Mouse (Mus musculus) E14TG2a.4 (cell line): ENCODE data around the gene Tmem274.

Experiments
- H3K27me3 ChIP-seq: 2 replicates; pipeline ENCODE4 v1.6.1; 2014; ENCODE audit warnings: low read length, control low read depth; ENCODE audit not compliant: insufficient read depth
- H3K36me3 ChIP-seq: 2 replicates; pipeline ENCODE4 v1.6.1; 2014; ENCODE audit warnings: low read length, control low read depth; ENCODE audit not compliant: insufficient read depth
- H3K4me1 ChIP-seq: replicated peaks from 2 replicates; pipeline ENCODE4 v1.6.1; 2014; ENCODE audit warnings: low read depth, low read length, control low read depth
- H3K4me3 ChIP-seq: replicated peaks from 2 replicates; pipeline ENCODE4 v1.5.1; 2014; ENCODE audit warnings: mild to moderate bottlenecking, low read length
- H3K9me3 ChIP-seq: 2 replicates; pipeline ENCODE4 v1.6.1; 2014; ENCODE audit warnings: low read length, control low read depth
- CTCF ChIP-seq: conservative IDR thresholded peaks from 2 replicates; pipeline ENCODE4 v1.5.1; 2014; ENCODE audit warnings: low read length
- NANOG ChIP-seq: IDR thresholded peaks from 2 replicates; pipeline ENCODE4 v1.6.1; 2014; ENCODE audit warnings: borderline replicate concordance, low read length, mixed read lengths
- POU5F1 ChIP-seq: IDR thresholded peaks from 2 replicates; pipeline ENCODE4 v1.6.1; 2014; ENCODE audit warnings: low read length, borderline replicate concordance

Tmem274 gene

GRCm38 (mm10) chr4:149525811-149526210 lies 48.6 kb downstream of the Tmem274 start:
- Histone ChIP-seq H3K4me1 (peaks cover 30% of the 10 kb centered on the region), H3K4me3 (no peak overlapping the region), H3K36me3 (no peaks in the 10 kb centered on the region), H3K9me3 (no peaks in the 10 kb centered on the region), H3K27me3 (no peaks in the 10 kb centered on the region)
- TF ChIP-seq CTCF (no peak), NANOG (no peak), POU5F1 (no peak)

- Histone ChIP-seq H3K36me3 (no peaks in the 10 kb centered on the region), H3K4me3 (no peak overlapping the region), H3K4me1 (peaks cover 30% of the 10 kb centered on the region), H3K27me3 (no peaks in the 10 kb centered on the region), H3K9me3 (no peaks in the 10 kb centered on the region)
- TF ChIP-seq POU5F1 (no peak), NANOG (no peak), CTCF (no peak)
Observed at GRCm38 (mm10) chr4:149526330-149526729, 49.2 kb downstream of the Tmem274 start.

DNA sequence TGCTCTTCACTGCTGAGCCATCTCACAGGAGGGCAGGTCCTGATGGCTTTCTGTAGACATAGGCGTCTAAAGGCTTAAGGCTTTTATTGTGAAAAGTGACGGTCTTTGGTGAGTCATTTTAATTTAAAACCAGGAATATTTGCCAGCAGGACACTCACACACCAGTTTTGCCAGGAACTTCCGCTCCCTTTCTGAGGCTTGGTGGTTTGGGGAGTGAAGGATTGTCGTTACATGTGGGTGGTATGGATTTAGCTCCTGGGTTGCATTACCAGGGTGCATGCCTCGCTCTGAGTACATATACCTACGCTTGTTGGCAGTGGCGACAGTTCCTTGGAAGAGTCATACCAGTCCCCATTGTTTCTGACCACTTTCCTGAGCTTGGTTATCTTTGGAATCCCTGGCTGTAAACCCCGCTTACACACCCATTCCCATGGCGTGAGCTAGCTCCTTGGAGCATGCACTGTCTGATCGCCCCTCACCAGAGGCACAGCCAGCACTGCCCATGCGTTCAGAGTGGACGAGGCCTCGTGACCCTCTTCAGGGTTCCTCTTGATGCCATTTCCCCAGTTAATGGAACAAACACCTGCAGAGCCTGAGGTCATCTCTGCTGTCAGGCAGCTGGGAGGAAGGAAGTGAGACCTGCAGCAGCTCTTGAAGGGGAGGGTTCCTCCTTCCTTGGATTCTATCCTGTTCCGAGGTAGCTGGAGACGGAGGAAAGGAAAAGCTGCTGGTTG lies 50.6 kb downstream of the Tmem274 start:
- peaks cover 30% of the 10 kb centered on the region for H3K4me1 ChIP-seq
- no peaks in the 10 kb centered on the region for H3K9me3 ChIP-seq
- H3K27me3 ChIP-seq = no peaks in the 10 kb centered on the region
- TF ChIP-seq NANOG = no peak
- TF ChIP-seq POU5F1 = no peak
- no peak for TF ChIP-seq CTCF
- H3K4me3 ChIP-seq = no peak overlapping the region
- no peaks in the 10 kb centered on the region for H3K36me3 ChIP-seq

DNA sequence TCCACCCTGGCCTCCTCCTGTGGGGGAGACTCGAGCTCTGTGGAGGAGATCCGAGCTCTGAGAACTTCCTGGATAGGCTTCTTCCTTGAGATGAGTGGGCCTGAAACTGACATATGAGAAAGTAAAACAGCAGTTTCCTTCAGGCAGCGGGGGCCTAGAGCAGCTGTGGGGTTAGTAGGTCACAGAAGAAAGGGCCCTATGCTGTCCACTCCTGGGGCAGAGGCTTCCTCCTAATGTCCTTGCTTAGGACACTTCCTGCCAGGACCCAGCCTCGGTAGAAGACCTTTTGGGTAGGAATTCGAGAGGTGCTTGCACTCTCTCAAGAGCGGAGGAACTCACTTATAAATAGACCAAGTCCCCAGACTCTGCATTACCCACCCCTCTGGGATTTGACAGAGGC lies 52.5 kb downstream of the Tmem274 start:
- no peaks in the 10 kb centered on the region for H3K9me3 ChIP-seq
- H3K4me3 ChIP-seq = no peak overlapping the region
- peaks cover 30% of the 10 kb centered on the region for H3K4me1 ChIP-seq
- no peaks in the 10 kb centered on the region for H3K36me3 ChIP-seq
- H3K27me3 ChIP-seq = no peaks in the 10 kb centered on the region
- no peak for TF ChIP-seq NANOG
- no peak for TF ChIP-seq POU5F1
- no peak for TF ChIP-seq CTCF
